Mouse (Mus musculus) heart, postnatal 10 days (tissue): ENCODE data around the gene Scp2. TPM values are rescaled to one million over a fixed set of nuclear protein-coding genes. Genes with fewer than 3 reads are reported as not detected.

Experiments used
- DNase-seq, 2 experiments: peaks; one replicate each; pipeline ENCODE4 v3.0.0; 2021
- intact Hi-C: fragments of 180-260 bp; cut with DNase I; formaldehyde crosslinking; loops from one replicate; pipeline ENCODE4 v1.15.1; 2025
- total RNA-seq, 2 experiments: library from RNA; stranded (reverse); gene quantifications; 2 replicates each; pipeline ENCODE4 v1.2.3; 2021

Gene Scp2
- total RNA-seq, 2 experiments from 2014 or later: 189 to 194 TPM

DNA sequence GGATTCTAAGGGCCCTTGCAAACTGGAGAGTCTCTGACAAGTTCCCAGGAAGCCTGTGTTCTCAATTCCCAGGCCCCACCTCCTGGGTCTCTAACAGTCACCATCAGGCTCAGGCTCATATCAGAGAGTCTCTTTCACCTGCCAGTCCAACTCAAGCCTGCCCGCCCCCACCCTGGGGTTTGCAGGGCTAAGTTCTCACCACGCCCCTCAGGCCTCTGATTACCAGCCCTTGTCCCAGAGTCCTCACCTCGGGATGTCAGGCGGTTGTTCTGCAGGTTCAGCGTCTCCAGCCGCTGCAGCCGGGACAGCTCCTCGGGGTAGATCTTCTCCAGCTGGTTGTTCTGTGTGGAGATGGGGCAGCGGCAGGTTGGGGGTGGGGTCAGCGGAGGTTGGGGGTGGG lies 119.5 kb downstream of the Scp2 start:
- peak in 1 of 2 experiments; percentile 34 for DNase-seq
- intact Hi-C loops: no loop called here

- intact Hi-C loops: no loop called here
- peak; percentile 69 for DNase-seq
Observed at GRCm38 (mm10) chr4:108024641-108025040, 120.2 kb downstream of the Scp2 start.

- intact Hi-C loops: no loop called here
- DNase-seq: no peak
Observed at GRCm38 (mm10) chr4:108023186-108023585, 121.6 kb downstream of the Scp2 start.

GRCm38 (mm10) chr4:108020178-108020577 lies 124.6 kb downstream of the Scp2 start:
- DNase-seq: no peak
- intact Hi-C loops: no loop called here

GRCm38 (mm10) chr4:108018961-108019921 lies 125.6 kb downstream of the Scp2 start:
- intact Hi-C loops: no loop called here
- DNase-seq: peak; percentile 47 to 48

DNA sequence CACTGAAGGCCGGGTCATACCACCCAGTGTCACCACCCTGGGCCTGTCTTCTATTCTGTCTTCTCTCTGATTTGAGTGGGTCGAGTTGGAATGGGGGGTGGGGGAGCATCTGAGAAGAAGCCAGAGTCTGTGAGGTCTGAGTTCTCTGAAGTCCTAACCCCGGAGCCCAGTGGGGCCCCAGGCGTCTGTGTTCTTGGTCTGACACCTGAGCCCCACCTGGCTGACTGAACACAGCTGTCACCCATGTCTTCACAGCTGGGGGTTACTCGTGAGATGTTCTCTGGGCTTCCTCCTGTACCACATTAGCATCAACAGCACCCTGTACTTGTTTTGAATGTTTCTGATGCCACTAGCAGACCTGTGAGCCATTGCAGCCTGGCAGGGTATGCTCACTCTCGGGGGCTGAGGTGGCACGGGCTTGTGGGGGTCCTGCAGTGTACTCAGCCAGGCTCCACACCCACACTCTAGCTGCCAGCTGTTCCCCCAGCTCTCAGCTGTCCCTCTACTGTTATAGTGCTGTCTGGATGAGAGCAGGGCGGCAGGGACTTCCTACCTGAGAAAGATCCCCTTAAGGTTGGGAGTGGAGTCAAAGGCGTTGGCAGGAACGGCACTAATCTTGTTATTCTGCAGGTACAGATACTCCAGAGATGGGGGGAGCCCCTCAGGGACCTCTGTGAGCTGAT lies 126.4 kb downstream of the Scp2 start:
- DNase-seq: no peak
- intact Hi-C loops: no loop called here

- no peak for DNase-seq
- intact Hi-C loops: no loop called here
Observed at GRCm38 (mm10) chr4:108017839-108018238, 127.0 kb downstream of the Scp2 start.

DNA sequence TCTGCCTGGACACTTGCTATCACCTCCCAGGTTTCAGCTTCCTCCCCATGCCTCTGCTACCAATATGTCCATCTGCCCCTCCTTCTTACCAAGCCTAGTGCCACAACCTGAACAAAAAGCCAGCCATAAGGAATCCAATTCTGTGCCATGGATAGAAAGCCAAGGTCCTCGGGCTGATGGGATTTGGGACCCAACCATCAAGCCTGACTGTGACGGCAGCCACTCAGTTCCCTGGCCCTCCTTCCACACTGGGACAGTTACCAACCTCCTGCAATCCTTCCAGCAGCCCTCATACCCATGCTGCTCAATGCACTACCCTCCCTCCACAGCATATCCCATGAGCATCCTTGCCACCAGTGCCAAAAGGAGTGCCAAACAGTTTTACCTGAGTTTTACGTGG lies 128.5 kb downstream of the Scp2 start:
- intact Hi-C loops: no loop called here
- peak; percentile 57 to 70 for DNase-seq

DNA sequence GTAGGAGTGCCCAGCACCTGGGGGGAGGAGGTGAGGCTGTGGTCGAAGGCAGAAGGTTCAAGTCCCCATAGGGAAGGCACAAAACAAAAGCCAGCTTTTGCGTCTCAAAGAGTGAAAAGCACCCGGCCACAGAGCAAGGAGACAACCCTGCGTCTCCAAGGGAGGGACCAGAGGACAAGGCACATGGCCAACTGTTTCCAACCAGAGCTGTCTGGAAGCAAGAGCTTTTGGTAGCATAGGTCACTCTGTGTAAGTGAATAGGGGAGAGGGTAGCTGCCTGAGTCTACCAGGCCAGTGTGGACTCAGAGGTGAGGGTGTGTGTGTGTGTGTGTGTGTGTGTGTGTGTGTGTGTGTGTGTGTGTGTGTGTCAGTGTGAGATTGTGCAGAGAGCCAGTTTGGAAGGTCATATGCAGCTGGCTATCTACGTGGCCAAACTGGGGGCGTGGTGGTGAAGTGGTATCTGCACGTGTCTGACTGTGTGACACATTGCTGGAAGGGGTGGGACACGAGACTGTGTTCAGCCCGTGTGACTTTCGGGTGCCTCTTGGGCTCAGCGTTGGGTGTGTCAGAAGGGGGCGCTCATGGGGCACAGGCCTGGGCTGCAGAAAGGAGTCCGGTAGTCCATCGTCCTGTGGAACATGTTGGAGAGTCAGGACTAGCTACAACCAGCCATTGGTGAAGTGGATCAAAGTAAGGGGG lies 129.6 kb downstream of the Scp2 start:
- intact Hi-C loops: no loop called here

DNA sequence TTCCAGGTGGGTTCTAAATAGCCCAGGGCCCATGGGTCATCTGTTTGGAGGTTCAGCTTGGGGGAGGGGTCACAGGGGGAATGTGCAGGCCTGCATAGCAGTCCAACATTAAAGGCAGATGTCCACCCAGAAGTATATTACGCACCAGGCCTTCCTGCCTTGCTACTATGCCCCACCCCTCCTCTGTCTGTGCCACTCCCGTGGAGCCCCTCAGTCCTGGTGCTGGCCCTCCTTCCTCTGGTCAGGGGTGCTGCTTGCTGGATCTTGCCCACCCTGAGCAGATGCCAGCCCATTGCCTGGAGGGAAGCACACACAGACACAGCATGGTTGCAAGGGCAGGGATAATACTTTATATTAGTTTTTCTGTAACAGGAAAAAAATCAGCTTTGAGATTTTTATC lies 130.3 kb downstream of the Scp2 start:
- no peak for DNase-seq
- intact Hi-C loops: no loop called here

More for the DNA sequence above, 129.6 kb downstream of the Scp2 start:
- DNase-seq: peak; percentile 79 to 87

- intact Hi-C loops: no loop called here
- no peak for DNase-seq
Observed at GRCm38 (mm10) chr4:108008541-108008940, 136.3 kb downstream of the Scp2 start.

DNA sequence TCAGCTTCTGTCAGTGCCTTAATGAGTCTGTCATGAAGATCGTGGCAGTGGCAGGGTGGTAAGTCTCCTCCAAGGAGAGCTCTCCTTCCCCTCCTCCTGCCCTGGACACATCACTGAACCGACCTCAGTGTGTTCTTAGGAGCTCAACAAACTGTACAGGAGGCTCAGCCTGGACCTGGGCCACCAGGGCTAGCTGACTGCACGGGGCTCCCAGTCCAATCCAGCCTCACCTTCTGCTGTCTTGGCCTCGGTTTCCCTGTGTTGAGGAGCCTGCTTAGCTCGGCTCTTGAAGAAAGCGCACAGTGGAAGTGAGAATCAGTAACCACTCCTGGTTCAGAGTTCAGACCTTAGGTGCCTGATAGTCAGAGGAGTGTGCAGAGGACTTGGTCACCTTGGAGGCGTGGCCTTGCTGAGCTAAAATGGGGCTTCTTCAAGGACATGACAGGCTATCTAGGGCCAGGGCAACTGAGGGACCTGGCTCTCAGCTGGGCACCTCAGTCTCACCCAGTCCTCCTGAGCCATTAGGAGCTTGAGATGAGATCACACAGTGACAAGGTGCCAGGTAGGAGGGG lies 137.2 kb downstream of the Scp2 start:
- intact Hi-C loops: no loop called here
- no peak for DNase-seq

GRCm38 (mm10) chr4:108005328-108005727 lies 139.5 kb downstream of the Scp2 start:
- DNase-seq: no peak
- intact Hi-C loops: no loop called here

DNA sequence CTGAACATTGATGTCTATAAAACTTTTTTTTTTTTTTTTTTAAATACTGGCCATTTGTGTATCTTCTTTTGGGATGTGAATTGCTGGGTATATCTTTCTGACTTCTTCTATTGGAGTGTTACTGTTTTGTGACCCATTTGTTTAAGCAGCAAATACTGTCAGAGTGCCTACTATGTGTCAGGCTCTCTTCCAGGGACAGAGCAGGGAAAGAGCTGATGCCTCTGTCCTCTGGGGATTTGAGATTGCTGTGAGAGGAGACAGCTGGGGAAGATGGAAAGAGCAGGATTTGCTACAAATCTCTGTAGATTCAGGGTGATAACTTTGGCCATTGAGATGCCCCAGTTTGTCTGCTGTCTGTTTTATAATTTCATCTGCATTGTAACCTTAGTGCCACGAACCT lies 145.4 kb downstream of the Scp2 start:
- intact Hi-C loops: no loop called here
- DNase-seq: peak; percentile 58

DNA sequence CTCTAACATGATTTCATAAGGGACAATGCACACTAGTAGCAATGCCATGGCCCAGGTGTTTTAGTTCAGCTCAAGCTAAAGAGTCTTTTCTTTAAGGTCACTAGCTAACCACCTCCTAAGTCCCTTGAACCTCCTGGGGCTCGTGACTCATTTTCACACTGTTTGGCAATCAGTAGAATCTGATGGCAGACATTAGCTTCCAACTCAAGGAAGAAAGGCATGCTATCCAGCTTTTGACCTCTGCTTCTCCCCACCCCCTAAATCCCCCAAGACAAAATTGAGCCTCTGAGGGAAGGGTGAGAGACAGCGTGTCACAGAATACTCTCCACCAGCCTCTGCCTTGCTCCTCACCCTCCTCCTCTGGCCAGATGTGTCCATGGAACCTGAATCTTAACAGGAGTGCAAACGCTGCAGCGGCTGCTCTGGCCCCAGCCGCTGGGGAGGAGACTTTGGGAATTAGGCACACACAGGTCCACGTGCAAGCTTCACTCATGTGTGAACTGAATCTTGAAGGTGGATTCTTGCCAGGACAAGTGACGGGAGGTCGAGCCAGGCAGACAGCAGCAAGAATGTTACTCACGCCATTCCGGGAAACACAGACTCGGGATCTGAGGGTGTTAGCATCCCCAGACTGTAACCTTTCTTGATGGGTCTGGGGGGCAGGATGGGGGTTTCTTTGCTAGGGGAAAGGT lies 146.0 kb downstream of the Scp2 start:
- intact Hi-C loops: no loop called here
- peak; percentile 72 to 75 for DNase-seq

- no peak for DNase-seq
- intact Hi-C loops: no loop called here
Observed at GRCm38 (mm10) chr4:107996418-107996986, 148.3 kb downstream of the Scp2 start.

DNA sequence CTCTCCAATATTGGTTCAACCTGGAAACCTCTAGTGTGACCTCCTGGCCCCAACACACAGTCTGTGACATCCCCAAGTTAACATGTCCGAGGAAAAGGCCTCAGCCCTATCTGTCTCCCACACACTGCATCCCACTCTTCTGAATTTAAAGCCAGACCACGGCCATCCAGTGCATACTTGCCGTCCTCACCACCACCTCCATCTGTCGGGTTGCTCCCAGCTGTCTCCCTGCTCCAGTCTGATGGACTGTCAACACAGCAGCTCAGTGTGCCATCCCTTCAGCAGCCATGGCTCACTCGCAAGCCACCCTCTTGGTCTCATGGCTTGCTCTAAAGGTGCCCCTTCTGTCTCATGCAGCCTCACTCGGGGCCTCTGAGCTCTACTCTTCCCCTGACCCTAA lies 149.1 kb downstream of the Scp2 start:
- DNase-seq: no peak

GRCm38 (mm10) chr4:107995011-107995410 lies 149.8 kb downstream of the Scp2 start:
- DNase-seq: no peak
- intact Hi-C loops: no loop called here

More for the DNA sequence above, 149.1 kb downstream of the Scp2 start:
- intact Hi-C loops: no loop called here
